Mouse (Mus musculus) MEL (cell line): Measurements from ENCODE around the gene Casz1. TPM values are rescaled to one million over a fixed set of nuclear protein-coding genes. Genes with fewer than 3 reads are reported as not detected.

Experiments used
- DNase-seq: peaks from one replicate; pipeline ENCODE4 v3.0.0; 2011; ENCODE audit warnings: low read depth, low spot score
- H3K27ac ChIP-seq: 2 replicates; pipeline ENCODE4 v1.5.1; 2012; ENCODE audit warnings: low read depth, mild to moderate bottlenecking, control low read depth, low read length, moderate library complexity; ENCODE audit not compliant: control insufficient read depth
- H3K27me3 ChIP-seq, 2 experiments: fragments of 150-350 bp in 1 of 2; sonication (generic) in 1 of 2; 2 replicates each; pipeline ENCODE4 v1.6.1; 2012; ENCODE audit warnings: low read length in 2 of 2, mild to moderate bottlenecking in 2 of 2, improper control_type of control experiment in 1 of 2, moderate library complexity in 1 of 2; ENCODE audit not compliant: insufficient read depth in 2 of 2, control insufficient read depth in 1 of 2
- H3K36me3 ChIP-seq, 2 experiments: 2 replicates each; pipeline ENCODE4 v1.6.1; 2012 to 2014; ENCODE audit warnings: low read length in 2 of 2, improper control_type of control experiment in 1 of 2, inconsistent platforms in 1 of 2, mild to moderate bottlenecking in 1 of 2; ENCODE audit not compliant: insufficient read depth in 2 of 2, control insufficient read depth in 1 of 2
- H3K4me1 ChIP-seq, 2 experiments: fragments of 150-350 bp in 1 of 2; sonication (generic) in 1 of 2; 2 replicates each; pipeline ENCODE4 v1.6.1; 2012; ENCODE audit warnings: low read length in 2 of 2, improper control_type of control experiment in 1 of 2, mild to moderate bottlenecking in 1 of 2; ENCODE audit not compliant: insufficient read depth in 2 of 2, control insufficient read depth in 1 of 2
- H3K4me3 ChIP-seq, 2 experiments: fragments of 150-350 bp in 1 of 2; sonication (generic) in 1 of 2; 2 replicates each; pipeline ENCODE4 v1.5.1; 2012; ENCODE audit warnings: low read depth in 2 of 2, low read length in 2 of 2, mild to moderate bottlenecking in 2 of 2, moderate library complexity in 2 of 2, control low read depth in 1 of 2, improper control_type of control experiment in 1 of 2; ENCODE audit not compliant: control insufficient read depth in 1 of 2, insufficient read depth in 1 of 2
- H3K79me2 ChIP-seq: 2 replicates; pipeline ENCODE4 v1.6.1; 2012; ENCODE audit warnings: mild to moderate bottlenecking, low read length, moderate library complexity; ENCODE audit not compliant: control insufficient read depth, poor library complexity, insufficient read depth
- H3K9ac ChIP-seq: 2 replicates; pipeline ENCODE4 v1.6.1; 2012; ENCODE audit warnings: low read depth, mild to moderate bottlenecking, control low read depth, low read length, moderate library complexity; ENCODE audit not compliant: control insufficient read depth, poor library complexity, severe bottlenecking
- H3K9me3 ChIP-seq: fragments of 150-350 bp; sonication (generic); replicated peaks from 2 replicates; pipeline ENCODE4 v1.6.1; 2012; ENCODE audit warnings: mild to moderate bottlenecking, low read length, improper control_type of control experiment, moderate library complexity; ENCODE audit not compliant: insufficient read depth
- CHD2 ChIP-seq: IDR thresholded peaks from 2 replicates; pipeline ENCODE4 v1.6.1; 2011; ENCODE audit warnings: low read length, improper control_type of control experiment
- CTCF ChIP-seq, 3 experiments: IDR thresholded peaks in 2 of 3; conservative IDR thresholded peaks in 1 of 3; 2 replicates each; pipeline ENCODE4 v1.5.1; 2011 to 2012; ENCODE audit warnings: low read length in 3 of 3, low read depth in 2 of 3, mild to moderate bottlenecking in 2 of 3, improper control_type of control experiment in 1 of 3, inconsistent platforms in 1 of 3, mixed read lengths in 1 of 3, moderate library complexity in 1 of 3; ENCODE audit not compliant: control insufficient read depth in 1 of 3, insufficient read depth in 1 of 3, poor library complexity in 1 of 3, severe bottlenecking in 1 of 3
- EP300 ChIP-seq, 2 experiments: IDR thresholded peaks; 2 replicates each; pipeline ENCODE4 v1.6.1; 2011; ENCODE audit warnings: improper control_type of control experiment in 2 of 2, low read length in 2 of 2, low read depth in 1 of 2, mild to moderate bottlenecking in 1 of 2
- ETS1 ChIP-seq: IDR thresholded peaks from 2 replicates; pipeline ENCODE4 v1.6.1; 2012; ENCODE audit warnings: low read depth, mild to moderate bottlenecking, inconsistent platforms, low read length, improper control_type of control experiment, moderate library complexity
- HCFC1 ChIP-seq: IDR thresholded peaks from 2 replicates; pipeline ENCODE4 v1.6.1; 2012; ENCODE audit warnings: low read depth, mild to moderate bottlenecking, inconsistent platforms, low read length, improper control_type of control experiment, moderate library complexity
- JUND ChIP-seq: IDR thresholded peaks from 2 replicates; pipeline ENCODE4 v1.6.1; 2011; ENCODE audit warnings: low read depth, mild to moderate bottlenecking, improper control_type of control experiment, low read length
- MAFK ChIP-seq: IDR thresholded peaks from 2 replicates; pipeline ENCODE4 v1.6.1; 2011; ENCODE audit warnings: low read depth, mild to moderate bottlenecking, low read length, improper control_type of control experiment, borderline replicate concordance
- MAX ChIP-seq: IDR thresholded peaks from 2 replicates; pipeline ENCODE4 v1.6.1; 2011; ENCODE audit warnings: low read length, improper control_type of control experiment
- MXI1 ChIP-seq: IDR thresholded peaks from 2 replicates; pipeline ENCODE4 v1.6.1; 2011; ENCODE audit warnings: mild to moderate bottlenecking, low read depth, low read length, improper control_type of control experiment
- MYB ChIP-seq: IDR thresholded peaks from 2 replicates; pipeline ENCODE4 v1.6.1; 2011; ENCODE audit warnings: mild to moderate bottlenecking, low read depth, low read length, improper control_type of control experiment
- NELFE ChIP-seq: IDR thresholded peaks from 2 replicates; pipeline ENCODE4 v1.6.1; 2011; ENCODE audit warnings: low read depth, low read length, improper control_type of control experiment
- POLR2A ChIP-seq, 2 experiments: IDR thresholded peaks; 2 replicates each; pipeline ENCODE4 v1.6.1; 2011 to 2012; ENCODE audit warnings: low read length in 2 of 2, mild to moderate bottlenecking in 2 of 2, control low read depth in 1 of 2, improper control_type of control experiment in 1 of 2, low read depth in 1 of 2, moderate library complexity in 1 of 2; ENCODE audit not compliant: control insufficient read depth in 1 of 2, insufficient read depth in 1 of 2, poor library complexity in 1 of 2
- RAD21 ChIP-seq: IDR thresholded peaks from 2 replicates; pipeline ENCODE4 v1.6.1; 2011; ENCODE audit warnings: mild to moderate bottlenecking, low read depth, low read length, improper control_type of control experiment
- RCOR1 ChIP-seq: IDR thresholded peaks from 2 replicates; pipeline ENCODE4 v1.6.1; 2012; ENCODE audit warnings: low read depth, mild to moderate bottlenecking, inconsistent platforms, low read length, improper control_type of control experiment
- SMC3 ChIP-seq: IDR thresholded peaks from 2 replicates; pipeline ENCODE4 v1.6.1; 2011; ENCODE audit warnings: low read depth, low read length, improper control_type of control experiment
- TBP ChIP-seq: IDR thresholded peaks from 2 replicates; pipeline ENCODE4 v1.8.0; 2011; ENCODE audit warnings: low read depth, low read length, improper control_type of control experiment
- USF1 ChIP-seq: IDR thresholded peaks from 2 replicates; pipeline ENCODE4 v1.6.1; 2014; ENCODE audit warnings: low read depth, mild to moderate bottlenecking, inconsistent platforms, low read length, improper control_type of control experiment, moderate library complexity
- ZMIZ1 ChIP-seq: IDR thresholded peaks from 2 replicates; pipeline ENCODE4 v1.6.1; 2012; ENCODE audit warnings: low read depth, mild to moderate bottlenecking, inconsistent platforms, low read length, improper control_type of control experiment, moderate library complexity
- polyA plus RNA-seq, 2 experiments: library from polyadenylated mRNA; stranded (reverse) in 1 of 2; unstranded in 1 of 2; fragments of >175 nt in 1 of 2; fragments of >200 nt in 1 of 2; gene quantifications; 2 replicates each; pipeline versions ENCODE4 v1.2.1 to v1.2.4; 2012; ENCODE audit warnings: low replicate concordance in 2 of 2, low read depth in 1 of 2; ENCODE audit not compliant: insufficient read length in 2 of 2, insufficient read depth in 1 of 2, missing spikeins in 1 of 2
- total RNA-seq: library from RNA; depleted of rRNA; stranded (reverse); fragments of 300-350 nt; gene quantifications from 2 replicates; pipeline ENCODE4 v1.2.3, GENCODE M21; 2012

Gene Casz1
- total and polyA plus RNA-seq, 3 experiments = 1.3 to 3.2 TPM; not detected in 1

DNA sequence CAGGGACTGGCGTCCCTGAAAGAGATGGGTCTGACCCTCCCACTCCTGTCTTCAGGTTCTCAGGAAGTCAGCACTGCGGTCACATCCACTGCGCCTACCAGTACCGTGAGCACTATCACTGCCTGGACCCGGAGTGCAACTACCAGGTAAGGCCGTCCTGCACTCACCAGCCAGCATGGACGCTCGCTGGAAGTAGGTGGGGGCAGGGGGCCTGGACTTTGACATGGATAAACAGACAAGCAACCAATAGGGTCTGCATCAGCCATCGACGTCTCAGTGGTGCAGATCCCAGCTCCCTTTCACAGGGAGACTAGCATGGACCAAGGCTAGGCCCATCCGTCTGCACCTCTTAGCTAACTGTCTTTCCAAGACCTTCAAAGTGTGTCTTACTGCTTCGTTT, 131.9 kb downstream of the Casz1 start:
- Histone ChIP-seq H3K27ac (no peak overlapping the region), H3K79me2 (no peaks in the 10 kb centered on the region; the same call in 1 of the 2 replicates), H3K4me1 (peaks cover 0 to under 1% of the 10 kb centered on the region in 2 experiments; a peak in 2 of 4 replicates), H3K4me3 (no peak overlapping the region), H3K27me3 (no peaks in the 10 kb centered on the region), H3K36me3 (peaks cover 0 to under 1% of the 10 kb centered on the region in 2 experiments; a peak in 1 of 4 replicates), H3K9me3 (no peaks in the 10 kb centered on the region), H3K9ac (no peak overlapping the region)
- TF ChIP-seq CHD2 (no peak), MXI1 (no peak), NELFE (no peak), MYB (no peak)
- DNase-seq = no peak

DNA sequence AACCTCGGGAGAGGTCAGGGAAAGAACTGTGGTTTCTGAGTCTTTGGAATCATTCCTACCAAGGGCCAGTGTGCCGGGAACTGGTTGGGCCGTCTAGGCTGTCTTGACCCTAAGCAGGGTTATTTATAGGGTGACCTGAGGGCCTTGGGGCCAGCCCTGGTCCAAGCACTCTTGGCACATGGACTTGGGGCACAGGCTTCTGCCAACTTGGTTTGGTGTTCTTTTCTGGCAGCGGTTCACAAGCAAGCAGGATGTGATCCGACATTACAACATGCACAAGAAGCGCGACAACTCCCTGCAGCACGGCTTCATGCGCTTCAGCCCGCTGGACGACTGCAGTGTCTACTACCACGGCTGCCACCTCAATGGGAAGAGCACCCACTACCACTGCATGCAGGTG, 132.5 kb downstream of the Casz1 start:
- no peaks in the 10 kb centered on the region for H3K27me3 ChIP-seq
- H3K9me3 ChIP-seq = no peaks in the 10 kb centered on the region
- H3K4me3 ChIP-seq = no peak overlapping the region
- no peak for DNase-seq
- H3K27ac ChIP-seq = no peak overlapping the region
- H3K9ac ChIP-seq = no peak overlapping the region
- peaks cover 0 to 4% of the 10 kb centered on the region in 2 experiments; a peak in 2 of 4 replicates for H3K36me3 ChIP-seq
- H3K4me1 ChIP-seq = peaks cover 0 to 5% of the 10 kb centered on the region in 2 experiments; a peak in 2 of 4 replicates
- no peaks in the 10 kb centered on the region; the same call in 1 of the 2 replicates for H3K79me2 ChIP-seq
- TF ChIP-seq SMC3 (no peak), ETS1 (no peak), CTCF (IDR thresholded peaks at IDR 0.05 in 2 of 3, conservative IDR thresholded peaks at IDR 0.05 in 1 of 3; ENCODE audit: control insufficient read depth in 1 of 3, insufficient read depth in 1 of 3, low read depth in 2 of 3, low read length in 3 of 3, poor library complexity in 1 of 3, severe bottlenecking in 1 of 3) (no peak), NELFE (no peak), ZMIZ1 (no peak), RAD21 (no peak), MXI1 (no peak), MAX (no peak), USF1 (no peak), MAFK (no peak)

DNA sequence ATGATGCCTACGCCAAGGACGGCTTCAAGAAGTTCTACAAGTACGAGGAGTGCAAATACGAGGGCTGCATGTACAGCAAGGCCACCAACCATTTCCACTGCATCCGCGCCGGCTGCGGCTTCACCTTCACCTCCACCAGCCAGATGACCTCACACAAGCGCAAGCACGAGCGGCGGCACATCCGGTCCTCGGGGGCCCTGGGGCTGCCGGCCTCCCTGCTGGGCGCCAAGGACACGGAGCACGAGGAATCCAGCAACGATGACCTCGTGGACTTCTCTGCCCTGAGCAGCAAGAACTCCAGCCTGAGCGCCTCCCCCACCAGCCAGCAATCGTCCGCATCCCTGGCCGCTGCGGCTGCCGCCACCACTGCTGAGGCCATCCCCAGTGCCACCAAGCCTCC, 134.3 kb downstream of the Casz1 start:
- H3K27ac ChIP-seq = no peak overlapping the region
- no peaks in the 10 kb centered on the region for H3K27me3 ChIP-seq
- H3K4me3 ChIP-seq = no peak overlapping the region
- H3K9me3 ChIP-seq = no peaks in the 10 kb centered on the region
- H3K79me2 ChIP-seq = no peaks in the 10 kb centered on the region; the same call in 1 of the 2 replicates
- peaks cover 0 to 4% of the 10 kb centered on the region in 2 experiments; a peak in 2 of 4 replicates for H3K36me3 ChIP-seq
- no peak for DNase-seq
- peaks cover 0 to 5% of the 10 kb centered on the region in 2 experiments; a peak in 2 of 4 replicates for H3K4me1 ChIP-seq
- H3K9ac ChIP-seq = no peak overlapping the region
- TF ChIP-seq JUND = no peak
- no peak for TF ChIP-seq TBP
- no peak for TF ChIP-seq HCFC1
- TF ChIP-seq EP300 (IDR thresholded peaks at IDR 0.05; ENCODE audit: low read depth in 1 of 2, low read length in 2 of 2) = no peak
- TF ChIP-seq ETS1 = no peak
- no peak for TF ChIP-seq CTCF (IDR thresholded peaks at IDR 0.05 in 2 of 3, conservative IDR thresholded peaks at IDR 0.05 in 1 of 3; ENCODE audit: control insufficient read depth in 1 of 3, insufficient read depth in 1 of 3, low read depth in 2 of 3, low read length in 3 of 3, poor library complexity in 1 of 3, severe bottlenecking in 1 of 3)
- no peak for TF ChIP-seq RAD21
- no peak for TF ChIP-seq MAFK
- no peak for TF ChIP-seq SMC3
- TF ChIP-seq NELFE = no peak
- TF ChIP-seq RCOR1 = no peak
- TF ChIP-seq POLR2A (IDR thresholded peaks at IDR 0.05; ENCODE audit: control insufficient read depth in 1 of 2, insufficient read depth in 1 of 2, low read depth in 1 of 2, low read length in 2 of 2, poor library complexity in 1 of 2) = no peak
